Mouse (Mus musculus): ENCODE measurements around the gene Csf2ra.
"Not testable (repeated sequence)": the region's sequence is repeated elsewhere in the genome, so short reads cannot be mapped to it uniquely, and the experiment has no call there.

Csf2ra gene

GRCm38 (mm10) chr19:61227941-61228701, at the start of gene Csf2ra:
Gene Csf2ra, minus strand, starts transcription at chr19:61228429.
- in situ Hi-C loops (cut with MboI, MseI) = no loop called here

GRCm38 (mm10) chr19:61275446-61275845, 47.2 kb upstream of the Csf2ra start:
- in situ Hi-C loops (cut with MboI, MseI) = no loop called here

- in situ Hi-C loops (cut with MboI, MseI) = loop anchor here (5.0 kb wide), 2 partner anchors 37 to 72 kb away; no protein-coding TSS in a partner anchor
These were observed 40.9 kb upstream of the Csf2ra start for GRCm38 (mm10) chr19:61269141-61269540.

GRCm38 (mm10) chr19:61267141-61267540, 38.9 kb upstream of the Csf2ra start:
- in situ Hi-C loops (cut with MboI, MseI) = loop anchor here (5.0 kb wide), 2 partner anchors 35 to 70 kb away; no protein-coding TSS in a partner anchor

GRCm38 (mm10) chr19:61266651-61267050, 38.4 kb upstream of the Csf2ra start:
- in situ Hi-C loops (cut with MboI, MseI) = loop anchor here (5.0 kb wide), 2 partner anchors 34 to 69 kb away; no protein-coding TSS in a partner anchor

GRCm38 (mm10) chr19:61266246-61266615, 38.0 kb upstream of the Csf2ra start:
- in situ Hi-C loops (cut with MboI, MseI) = loop anchor here (5.0 kb wide), 2 partner anchors 34 to 69 kb away; no protein-coding TSS in a partner anchor

GRCm38 (mm10) chr19:61265349-61266245, 37.4 kb upstream of the Csf2ra start:
- in situ Hi-C loops (cut with MboI, MseI) = loop anchor here (5.0 kb wide), 2 partner anchors 33 to 68 kb away; no protein-coding TSS in a partner anchor

GRCm38 (mm10) chr19:61264933-61265332, 36.7 kb upstream of the Csf2ra start:
- in situ Hi-C loops (cut with MboI, MseI) = loop anchor here (5.0 kb wide), 2 partner anchors 33 to 68 kb away; no protein-coding TSS in a partner anchor

- in situ Hi-C loops (cut with MboI, MseI) = no loop called here
These were observed 36.0 kb upstream of the Csf2ra start for GRCm38 (mm10) chr19:61264227-61264626.

GRCm38 (mm10) chr19:61261241-61261640, 33.0 kb upstream of the Csf2ra start:
- in situ Hi-C loops (cut with MboI, MseI) = no loop called here

- in situ Hi-C loops (cut with MboI, MseI) = no loop called here
These were observed 29.5 kb upstream of the Csf2ra start for GRCm38 (mm10) chr19:61257733-61258132.

GRCm38 (mm10) chr19:61256166-61256887, 28.1 kb upstream of the Csf2ra start:
- in situ Hi-C loops (cut with MboI, MseI) = no loop called here

- in situ Hi-C loops (cut with MboI, MseI) = not testable (repeated sequence)
These were observed 19.1 kb upstream of the Csf2ra start for GRCm38 (mm10) chr19:61247334-61247733.

- in situ Hi-C loops (cut with MboI, MseI) = no loop called here
These were observed 16.6 kb upstream of the Csf2ra start for GRCm38 (mm10) chr19:61244721-61245436.

GRCm38 (mm10) chr19:61237967-61238366, 9.7 kb upstream of the Csf2ra start:
- in situ Hi-C loops (cut with MboI, MseI) = no loop called here

GRCm38 (mm10) chr19:61234532-61234931, 6.3 kb upstream of the Csf2ra start:
- in situ Hi-C loops (cut with MboI, MseI) = loop anchor here in 1 of 2 experiments (5.0 kb wide), 1 partner anchor 33 kb away; no protein-coding TSS in a partner anchor

- in situ Hi-C loops (cut with MboI, MseI) = no loop called here
These were observed 1.0 kb downstream of the Csf2ra start for GRCm38 (mm10) chr19:61226928-61227854.

GRCm38 (mm10) chr19:61226401-61226927, 1.8 kb downstream of the Csf2ra start:
- in situ Hi-C loops (cut with MboI, MseI) = no loop called here

Measured in T-helper 17 cell (primary cell).